Mouse (Mus musculus) naive thymus-derived CD4-positive, alpha-beta T cell, adult 2 months (primary cell): ENCODE data around the gene Jtb.
"Not testable (repeated sequence)": the region's sequence is repeated elsewhere in the genome, so short reads cannot be mapped to it uniquely, and the experiment has no call there.

Experiments used
- DNase-seq: peaks from one replicate; pipeline ENCODE4 v3.0.0-alpha.2; 2011; ENCODE audit warnings: low read depth

The Jtb gene

DNA sequence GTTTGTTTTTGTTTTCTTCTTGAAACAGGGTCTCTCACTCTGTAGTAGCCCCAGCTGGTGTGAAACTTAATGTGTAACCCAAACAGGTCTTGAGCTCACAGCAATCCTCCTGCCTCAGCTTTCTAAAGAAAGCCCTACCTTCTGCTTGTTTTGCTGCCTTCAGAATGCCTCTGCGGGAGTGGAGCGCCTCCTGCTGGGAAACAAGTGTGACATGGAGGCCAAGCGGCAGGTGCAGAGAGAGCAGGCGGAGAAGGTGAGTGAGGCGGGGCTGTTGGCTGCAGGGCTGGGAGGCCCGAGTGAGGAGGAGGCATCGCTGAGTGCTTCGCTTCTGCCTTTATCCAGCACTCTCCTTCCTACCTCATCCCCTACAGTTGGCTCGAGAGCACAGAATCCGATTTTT lies 7.1 kb upstream of the Jtb start:
- no peak for DNase-seq

GRCm38 (mm10) chr3:90231075-90231474 lies 322 bp upstream of the Jtb start:
- DNase-seq, result no peak

- no peak for DNase-seq
Observed at GRCm38 (mm10) chr3:90241251-90241650, 9.9 kb downstream of the Jtb start.

DNA sequence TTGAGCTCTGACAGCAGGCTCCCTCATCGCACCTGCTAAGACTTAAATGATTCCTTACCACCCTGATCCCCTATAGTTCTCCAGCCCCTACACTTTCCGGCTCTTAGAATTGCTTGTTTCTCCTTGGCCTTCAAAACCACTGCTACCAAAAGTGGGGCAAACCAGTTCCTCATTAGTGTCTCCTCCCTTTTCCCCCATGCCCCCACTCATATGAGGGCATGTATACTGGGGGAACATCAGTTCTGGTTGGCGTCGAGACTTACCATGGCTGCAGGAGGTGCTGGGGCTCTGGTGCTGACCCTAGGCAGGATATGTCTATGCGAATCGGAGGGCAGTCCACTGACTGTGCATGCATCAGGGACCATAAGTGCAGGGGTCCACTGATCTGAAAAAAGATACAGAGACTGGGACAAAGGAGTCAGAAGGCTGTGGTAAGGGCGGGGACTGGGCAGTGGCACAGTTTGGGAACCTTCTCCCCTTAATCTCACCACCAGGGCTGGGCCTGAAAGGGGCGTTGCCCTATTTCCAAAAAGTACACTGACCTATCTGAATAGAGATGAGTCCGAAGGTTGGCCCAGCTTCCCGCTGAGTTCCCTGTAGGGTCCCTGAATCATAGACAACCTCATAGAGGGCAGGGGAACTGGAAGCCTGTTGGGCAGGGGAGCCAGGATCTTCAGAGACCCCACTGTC lies 10.4 kb downstream of the Jtb start:
- DNase-seq, result no peak

- no peak for DNase-seq
Observed at GRCm38 (mm10) chr3:90242984-90243775, 11.8 kb downstream of the Jtb start, which contains the start of gene Creb3l4. Gene Creb3l4, minus strand, starts transcription at chr3:90243512.

- peak; percentile 50 for DNase-seq
Observed at GRCm38 (mm10) chr3:90245406-90245805, 14.0 kb downstream of the Jtb start.

- DNase-seq, result no peak
Observed at GRCm38 (mm10) chr3:90247630-90247959, 16.2 kb downstream of the Jtb start.

- DNase-seq, result peak; percentile 92
Observed at GRCm38 (mm10) chr3:90247960-90248745, 16.8 kb downstream of the Jtb start, which contains the start of gene Slc39a1. Gene Slc39a1, plus strand, starts transcription at chr3:90248172.

DNA sequence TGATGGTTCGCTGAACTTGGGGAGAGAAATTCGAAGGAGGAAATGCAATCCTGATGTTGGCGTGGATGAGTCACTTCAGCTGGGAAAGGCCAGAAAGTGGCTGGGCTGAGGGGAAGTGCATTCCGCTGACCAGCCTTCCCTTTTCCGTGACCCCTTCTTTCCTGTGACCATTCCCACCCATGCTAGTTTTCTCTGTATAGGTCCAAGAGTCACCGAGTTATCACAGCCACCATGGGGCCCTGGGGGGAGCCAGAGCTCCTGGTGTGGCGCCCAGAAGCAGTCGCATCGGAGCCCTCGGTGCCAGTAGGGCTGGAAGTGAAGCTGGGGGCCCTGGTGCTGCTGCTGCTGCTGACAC lies 17.3 kb downstream of the Jtb start:
- no peak for DNase-seq

- DNase-seq, result no peak
Observed at GRCm38 (mm10) chr3:90250791-90251190, 19.4 kb downstream of the Jtb start.

DNA sequence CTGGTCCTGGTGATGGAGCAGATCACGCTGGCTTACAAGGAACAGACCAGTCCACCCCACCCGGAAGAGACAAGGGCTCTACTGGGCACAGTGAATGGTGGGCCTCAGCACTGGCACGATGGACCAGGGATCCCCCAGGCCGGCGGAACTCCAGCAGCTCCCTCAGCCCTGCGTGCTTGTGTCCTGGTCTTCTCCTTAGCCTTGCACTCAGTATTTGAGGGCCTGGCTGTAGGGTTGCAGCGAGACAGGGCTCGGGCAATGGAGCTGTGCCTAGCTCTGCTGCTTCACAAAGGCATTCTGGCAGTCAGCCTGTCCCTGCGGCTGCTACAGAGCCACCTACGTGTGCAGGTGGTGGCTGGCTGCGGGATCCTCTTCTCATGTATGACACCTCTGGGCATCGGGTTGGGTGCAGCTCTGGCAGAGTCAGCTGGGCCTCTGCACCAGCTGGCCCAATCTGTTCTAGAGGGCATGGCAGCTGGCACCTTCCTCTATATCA lies 20.4 kb downstream of the Jtb start:
- DNase-seq, result not testable (repeated sequence)

- not testable (repeated sequence) for DNase-seq
Observed at GRCm38 (mm10) chr3:90252659-90253058, 21.3 kb downstream of the Jtb start.

DNA sequence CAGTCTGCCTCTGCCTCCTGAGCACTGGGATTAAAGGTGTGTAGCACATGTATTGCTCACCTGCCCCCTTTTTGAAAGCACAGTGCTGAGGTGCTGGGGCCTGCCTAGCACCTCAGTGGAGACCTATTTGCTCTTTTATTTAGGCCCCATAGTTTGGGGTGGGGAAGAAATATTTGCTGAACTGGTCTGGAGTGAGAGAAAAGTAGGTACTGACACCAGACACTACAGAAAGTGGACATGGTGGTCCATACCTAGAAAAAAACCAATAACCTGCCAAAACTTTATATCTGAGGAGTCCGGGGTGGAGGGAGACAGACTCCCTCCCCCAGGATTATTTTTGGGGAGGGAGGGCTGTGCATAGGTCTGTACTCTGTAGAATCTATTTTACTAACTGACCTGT lies 21.8 kb downstream of the Jtb start:
- DNase-seq, result peak; percentile 36

DNA sequence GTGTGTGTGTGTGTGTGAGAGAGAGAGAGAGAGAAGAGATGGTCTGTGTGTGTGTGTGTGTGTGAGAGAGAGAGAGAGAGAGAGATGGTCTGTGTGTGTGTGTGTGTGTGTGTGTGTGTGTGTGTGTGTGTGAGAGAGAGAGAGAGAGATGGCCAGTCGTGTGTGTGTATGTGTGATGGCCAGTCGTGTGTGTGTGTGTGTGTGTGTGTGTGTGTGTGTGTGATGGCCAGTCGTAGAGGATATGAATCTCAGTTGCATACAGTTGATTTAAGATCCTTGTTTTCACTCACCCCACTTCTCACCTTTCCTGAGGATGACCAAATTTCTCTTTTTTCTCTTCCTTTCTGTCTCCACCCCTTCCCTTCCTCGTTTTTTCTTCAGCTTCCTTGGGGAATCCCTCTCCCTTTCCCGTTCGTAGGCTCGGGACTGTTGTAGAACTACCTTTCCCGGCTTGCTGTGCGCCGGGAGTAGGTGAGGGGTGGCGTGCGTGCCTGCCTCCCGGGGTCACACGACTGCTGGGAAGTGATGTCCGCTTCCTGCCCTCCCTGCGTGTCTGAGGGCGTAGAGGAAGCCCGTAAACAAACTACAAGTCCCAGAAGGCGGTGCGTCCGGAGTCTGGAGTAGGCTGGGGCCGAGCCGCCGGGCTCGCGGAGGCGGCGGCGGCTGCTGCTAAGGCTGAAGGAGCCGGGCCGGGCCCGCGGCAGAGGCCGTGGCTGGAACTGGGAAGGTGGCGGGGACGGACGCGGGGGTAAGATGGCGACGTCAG lies 22.4 kb downstream of the Jtb start, which contains the start of gene Crtc2:
Gene Crtc2, plus strand, starts transcription at position 511 of the 766 bp plus-strand sequence.
- peak; percentile 92 for DNase-seq

DNA sequence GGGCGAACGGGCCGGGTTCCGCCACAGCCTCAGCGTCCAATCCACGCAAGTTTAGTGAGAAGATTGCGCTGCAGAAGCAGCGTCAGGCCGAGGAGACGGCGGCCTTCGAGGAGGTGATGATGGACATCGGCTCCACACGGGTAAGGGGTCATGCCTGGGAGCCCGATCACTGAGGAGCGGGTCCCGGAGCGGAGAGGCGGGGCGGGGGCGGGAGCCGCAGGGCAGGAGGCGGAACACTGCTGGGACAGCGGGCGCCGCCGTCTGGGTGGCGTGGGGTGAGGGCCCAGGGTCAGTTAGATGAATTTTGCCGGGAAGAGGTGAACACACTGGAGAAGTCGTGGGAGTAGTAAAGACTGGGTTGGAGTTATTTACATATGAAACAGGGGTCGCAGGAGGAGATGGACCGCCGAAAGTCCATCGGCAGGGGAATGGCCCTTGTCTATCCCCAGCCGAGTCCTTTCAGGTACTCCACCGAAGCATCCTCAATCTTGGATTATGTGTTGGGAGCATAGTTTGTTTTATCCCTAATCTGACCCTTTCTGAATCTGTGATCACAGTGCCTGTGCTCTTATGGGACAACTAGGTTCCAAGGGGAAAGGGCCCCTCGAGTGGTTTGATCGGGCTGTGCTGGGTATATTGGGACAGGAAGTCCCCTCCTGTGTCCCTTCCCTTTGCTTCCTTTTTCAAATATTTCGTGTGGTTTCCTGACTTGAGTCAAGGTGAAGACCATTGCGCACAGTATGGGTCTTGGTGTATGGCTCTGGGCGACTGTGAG lies 23.2 kb downstream of the Jtb start:
- DNase-seq, result peak; percentile 52

DNA sequence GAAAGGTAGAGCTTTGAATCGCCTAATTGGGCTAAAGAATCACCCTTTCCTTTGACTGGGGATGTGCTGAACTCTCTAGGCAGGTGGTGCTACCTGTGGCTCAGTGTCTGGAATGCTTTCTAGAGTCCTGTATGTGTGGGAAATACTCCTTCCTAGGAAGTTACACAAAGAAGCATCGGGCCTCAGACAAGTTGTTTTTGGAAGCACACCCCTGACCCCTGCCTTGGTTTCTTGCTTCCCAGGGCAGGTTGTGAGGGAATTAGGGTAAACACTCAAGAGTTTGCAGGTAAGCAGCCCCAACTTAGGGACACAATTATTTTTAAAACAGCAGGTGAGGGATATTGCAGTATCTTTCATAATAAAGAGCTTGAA lies 23.8 kb downstream of the Jtb start:
- no peak for DNase-seq

DNA sequence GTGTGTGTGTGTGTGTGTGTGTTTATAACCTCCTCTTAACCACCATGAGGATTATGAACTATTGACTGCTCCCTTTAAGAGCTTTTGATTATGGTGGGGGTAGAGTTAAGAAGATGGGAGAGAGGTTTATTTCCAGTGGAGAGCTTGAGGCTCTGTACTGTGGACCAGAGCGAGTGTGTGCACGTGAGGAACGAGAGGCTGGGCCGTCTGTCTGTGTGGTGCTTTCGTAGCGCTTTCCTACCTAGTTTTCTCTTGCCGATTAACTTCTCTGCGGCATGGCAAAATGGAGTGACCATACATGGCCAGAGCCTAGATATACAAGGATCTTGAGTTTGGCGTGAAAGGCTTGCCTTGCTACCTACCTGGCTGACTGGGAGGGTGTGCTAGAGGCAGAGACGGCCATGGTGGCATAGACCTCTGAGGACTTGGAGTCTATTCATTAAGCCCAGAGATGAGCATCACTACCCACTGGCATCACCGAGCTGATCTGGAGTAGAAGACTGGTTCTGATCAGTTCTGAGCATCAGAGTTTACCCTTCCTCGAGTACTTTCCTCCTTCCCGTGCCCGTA lies 24.5 kb downstream of the Jtb start:
- no peak for DNase-seq

DNA sequence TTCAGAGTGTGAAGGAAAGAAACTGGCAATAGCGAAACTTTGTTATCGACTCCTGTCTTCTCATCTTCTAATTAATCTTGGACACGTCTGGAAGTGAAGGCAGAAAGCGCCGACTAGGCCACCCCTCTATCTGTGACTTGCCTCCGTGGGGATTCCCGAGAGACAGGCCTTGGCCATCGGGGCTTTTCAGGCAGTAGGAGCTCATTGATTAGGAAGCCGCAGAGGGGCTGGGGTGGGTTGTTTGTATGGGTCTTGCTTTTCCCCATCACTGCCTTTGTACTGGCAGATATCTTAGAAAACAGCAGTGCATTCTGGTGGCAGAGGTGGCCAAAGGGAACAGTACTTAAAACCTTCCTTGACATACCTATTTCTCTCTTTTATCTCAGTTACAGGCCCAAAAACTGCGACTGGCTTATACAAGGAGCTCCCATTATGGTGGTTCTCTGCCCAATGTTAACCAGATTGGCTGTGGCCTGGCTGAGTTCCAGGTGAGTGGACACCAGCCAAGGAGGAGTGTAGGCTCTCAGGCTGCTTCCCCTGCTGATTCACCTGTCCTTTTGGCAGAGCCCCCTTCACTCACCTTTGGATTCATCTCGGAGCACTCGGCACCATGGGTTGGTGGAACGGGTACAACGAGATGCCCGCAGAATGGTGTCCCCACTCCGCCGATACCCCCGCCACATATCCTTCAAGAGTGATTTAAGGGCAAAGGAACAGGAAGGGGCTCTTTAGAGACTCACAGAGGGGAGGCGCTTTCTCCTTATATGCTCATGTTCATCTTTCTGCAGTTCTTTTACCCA lies 25.5 kb downstream of the Jtb start:
- no peak for DNase-seq

- no peak for DNase-seq
Observed at GRCm38 (mm10) chr3:90258521-90258920, 27.1 kb downstream of the Jtb start.
